Mouse (Mus musculus) left cerebral cortex, adult 2 months (tissue): ENCODE results near the gene Sept11. TPM values are rescaled to one million over a fixed set of nuclear protein-coding genes. Genes with fewer than 3 reads are reported as not detected.

Experiments
- DNase-seq, 2 experiments: peaks; one replicate each; pipeline ENCODE4 v3.0.0; 2021 to 2022; ENCODE audit warnings: low spot score in 2 of 2, mixed read lengths in 1 of 2; ENCODE audit errors: extremely low spot score in 1 of 2
- H3K27ac ChIP-seq: fragments of 200-600 bp; 2 replicates; pipeline ENCODE4 v1.8.1; 2022
- H3K4me3 ChIP-seq: fragments of 200-600 bp; 2 replicates; pipeline ENCODE4 v1.8.1; 2022
- CTCF ChIP-seq: fragments of 200-600 bp; IDR thresholded peaks from 2 replicates; pipeline ENCODE4 v1.8.1; 2022; ENCODE audit warnings: antibody characterized with exemption, mild to moderate bottlenecking, moderate library complexity
- intact Hi-C: fragments of 180-260 bp; cut with DNase I; formaldehyde crosslinking; loops from one replicate; pipeline ENCODE4 v1.15.1; 2025
- total RNA-seq, 2 experiments: library from RNA; stranded (reverse); gene quantifications; 2 replicates each; pipeline ENCODE4 v1.2.3; 2021

Sept11 gene
- total RNA-seq, 2 experiments from 2014 or later: 197 to 203 TPM

GRCm38 (mm10) chr5:93114515-93114914 lies 21.3 kb downstream of the Sept11 start:
- Histone ChIP-seq H3K27ac (peak overlapping the region; percentile 64), H3K4me3 (no peak overlapping the region)
- intact Hi-C loops: no loop called here
- no peak for DNase-seq
- no peak for TF ChIP-seq CTCF

- Histone ChIP-seq H3K4me3 (no peak overlapping the region), H3K27ac (peak overlapping the region; percentile 29; the same call in 1 of the 2 replicates)
- intact Hi-C loops: no loop called here
- TF ChIP-seq CTCF: no peak
- DNase-seq: no peak
Observed at GRCm38 (mm10) chr5:93115059-93115458, 21.8 kb downstream of the Sept11 start.

- no peak for TF ChIP-seq CTCF
- intact Hi-C loops: no loop called here
- no peak overlapping the region for H3K4me3 ChIP-seq
- peak overlapping the region; percentile 64 for H3K27ac ChIP-seq
- no peak for DNase-seq
Observed at GRCm38 (mm10) chr5:93115854-93116253, 22.6 kb downstream of the Sept11 start.

- no peak overlapping the region for H3K4me3 ChIP-seq
- intact Hi-C loops: no loop called here
- DNase-seq: no peak
- H3K27ac ChIP-seq: no peak overlapping the region
- no peak for TF ChIP-seq CTCF
Observed at GRCm38 (mm10) chr5:93117648-93118047, 24.4 kb downstream of the Sept11 start.

- Histone ChIP-seq H3K27ac (no peak overlapping the region), H3K4me3 (no peak overlapping the region)
- DNase-seq: no peak
- no peak for TF ChIP-seq CTCF
- intact Hi-C loops: no loop called here
Observed at GRCm38 (mm10) chr5:93121660-93122059, 28.4 kb downstream of the Sept11 start.

GRCm38 (mm10) chr5:93124031-93124826 lies 31.0 kb downstream of the Sept11 start:
- Histone ChIP-seq H3K4me3 (no peak overlapping the region), H3K27ac (peak overlapping the region; percentile 33; the same call in 1 of the 2 replicates)
- DNase-seq: no peak
- TF ChIP-seq CTCF: no peak
- intact Hi-C loops: no loop called here

- H3K4me3 ChIP-seq: no peak overlapping the region
- no peak for TF ChIP-seq CTCF
- no peak for DNase-seq
- intact Hi-C loops: loop anchor here (5.0 kb wide), 1 partner anchor 33 kb away; the partner anchor contains the start of gene Sept11
- no peak overlapping the region for H3K27ac ChIP-seq
Observed at GRCm38 (mm10) chr5:93125325-93125724, 32.1 kb downstream of the Sept11 start.

GRCm38 (mm10) chr5:93126222-93126929 lies 33.1 kb downstream of the Sept11 start:
- no peak for TF ChIP-seq CTCF
- intact Hi-C loops: loop anchor here (5.0 kb wide), 1 partner anchor 34 kb away; the partner anchor contains the start of gene Sept11
- Histone ChIP-seq H3K4me3 (no peak overlapping the region), H3K27ac (peak overlapping the region; percentile 20)
- DNase-seq: no peak

GRCm38 (mm10) chr5:93126930-93127562 lies 33.8 kb downstream of the Sept11 start:
- Histone ChIP-seq H3K4me3 (no peak overlapping the region), H3K27ac (peak overlapping the region; percentile 20)
- intact Hi-C loops: loop anchor here (5.0 kb wide), 1 partner anchor 35 kb away; the partner anchor contains the start of gene Sept11
- TF ChIP-seq CTCF: no peak
- no peak for DNase-seq

- TF ChIP-seq CTCF: no peak
- DNase-seq: no peak
- peak overlapping the region; percentile 20 for H3K27ac ChIP-seq
- intact Hi-C loops: loop anchor here (5.0 kb wide), 1 partner anchor 35 kb away; the partner anchor contains the start of gene Sept11
- no peak overlapping the region for H3K4me3 ChIP-seq
Observed at GRCm38 (mm10) chr5:93127722-93128121, 34.5 kb downstream of the Sept11 start.

- DNase-seq: no peak
- TF ChIP-seq CTCF: no peak
- Histone ChIP-seq H3K27ac (peak overlapping the region; percentile 20), H3K4me3 (no peak overlapping the region)
- intact Hi-C loops: loop anchor here (5.0 kb wide), 1 partner anchor 36 kb away; the partner anchor contains the start of gene Sept11
Observed at GRCm38 (mm10) chr5:93128765-93129164, 35.5 kb downstream of the Sept11 start.
